Mouse (Mus musculus) brain, embryonic 18.5 days (tissue): ENCODE measurements around the gene 4932438H23Rik.

Source experiments
- DNase-seq: peaks from one replicate; pipeline ENCODE4 v3.0.0-alpha.2; 2012; ENCODE audit warnings: low read depth, low spot score

The 4932438H23Rik gene

GRCm38 (mm10) chr16:91095022-91095421 is at the start of gene 4932438H23Rik:
Gene 4932438H23Rik, minus strand, starts transcription at chr16:91095122.
- DNase-seq = no peak

- no peak for DNase-seq
Observed at GRCm38 (mm10) chr16:91140991-91141630, 46.2 kb upstream of the 4932438H23Rik start.

GRCm38 (mm10) chr16:91140457-91140856 is 45.5 kb upstream of the 4932438H23Rik start:
- peak; percentile 52 for DNase-seq

GRCm38 (mm10) chr16:91140056-91140455 is 45.1 kb upstream of the 4932438H23Rik start:
- DNase-seq = peak; percentile 8

GRCm38 (mm10) chr16:91139481-91139880 is 44.6 kb upstream of the 4932438H23Rik start:
- no peak for DNase-seq

- DNase-seq = no peak
Observed at GRCm38 (mm10) chr16:91138736-91139135, 43.8 kb upstream of the 4932438H23Rik start.

GRCm38 (mm10) chr16:91138151-91138550 is 43.2 kb upstream of the 4932438H23Rik start:
- no peak for DNase-seq

- no peak for DNase-seq
Observed at GRCm38 (mm10) chr16:91136607-91137006, 41.7 kb upstream of the 4932438H23Rik start.

- DNase-seq = no peak
Observed at GRCm38 (mm10) chr16:91129916-91130315, 35.0 kb upstream of the 4932438H23Rik start.

GRCm38 (mm10) chr16:91128431-91128830 is 33.5 kb upstream of the 4932438H23Rik start:
- no peak for DNase-seq

- no peak for DNase-seq
Observed at GRCm38 (mm10) chr16:91126734-91127524, 32.0 kb upstream of the 4932438H23Rik start.

GRCm38 (mm10) chr16:91124256-91124655 is 29.3 kb upstream of the 4932438H23Rik start:
- DNase-seq = no peak

- no peak for DNase-seq
Observed at GRCm38 (mm10) chr16:91123821-91124220, 28.9 kb upstream of the 4932438H23Rik start.

- no peak for DNase-seq
Observed at GRCm38 (mm10) chr16:91119879-91120278, 25.0 kb upstream of the 4932438H23Rik start.

- DNase-seq = no peak
Observed at GRCm38 (mm10) chr16:91116696-91117095, 21.8 kb upstream of the 4932438H23Rik start.

- DNase-seq = no peak
Observed at GRCm38 (mm10) chr16:91116006-91116405, 21.1 kb upstream of the 4932438H23Rik start.

- DNase-seq = no peak
Observed at GRCm38 (mm10) chr16:91110999-91111535, 16.1 kb upstream of the 4932438H23Rik start.

- DNase-seq = no peak
Observed at GRCm38 (mm10) chr16:91107608-91108007, 12.7 kb upstream of the 4932438H23Rik start.

- DNase-seq = no peak
Observed at GRCm38 (mm10) chr16:91105481-91106051, 10.6 kb upstream of the 4932438H23Rik start.

GRCm38 (mm10) chr16:91104821-91105480 is 10.0 kb upstream of the 4932438H23Rik start:
- no peak for DNase-seq

GRCm38 (mm10) chr16:91103386-91103785 is 8.5 kb upstream of the 4932438H23Rik start:
- DNase-seq = no peak

GRCm38 (mm10) chr16:91100484-91100883 is 5.6 kb upstream of the 4932438H23Rik start:
- no peak for DNase-seq
